Mouse (Mus musculus): ENCODE results near the gene Hnf4a.

- TF ChIP-seq CTCF (IDR thresholded peaks at IDR 0.05; ENCODE audit: extremely low read depth, insufficient read depth, insufficient read length, insufficient replicate concordance) (no peak), POLR2A (IDR thresholded peaks at IDR 0.05; ENCODE audit: low read depth, low read length) (no peak)
Observed at GRCm38 (mm10) chr2:163491351-163491750, 15.3 kb upstream of the Hnf4a start.
